Mouse (Mus musculus) cerebellum, adult 9-10 months (tissue): ENCODE measurements around the gene Shc1.

ENCODE experiments used
- DNase-seq: peaks from one replicate; pipeline ENCODE4 v3.0.0; 2022

Gene Shc1

GRCm38 (mm10) chr3:89390699-89391662 lies 27.3 kb upstream of the Shc1 start:
- peak; percentile 77 for DNase-seq

GRCm38 (mm10) chr3:89391663-89392511 lies 26.4 kb upstream of the Shc1 start:
- peak; percentile 70 for DNase-seq

GRCm38 (mm10) chr3:89392871-89393311 lies 25.4 kb upstream of the Shc1 start:
- DNase-seq = peak; percentile 73

DNA sequence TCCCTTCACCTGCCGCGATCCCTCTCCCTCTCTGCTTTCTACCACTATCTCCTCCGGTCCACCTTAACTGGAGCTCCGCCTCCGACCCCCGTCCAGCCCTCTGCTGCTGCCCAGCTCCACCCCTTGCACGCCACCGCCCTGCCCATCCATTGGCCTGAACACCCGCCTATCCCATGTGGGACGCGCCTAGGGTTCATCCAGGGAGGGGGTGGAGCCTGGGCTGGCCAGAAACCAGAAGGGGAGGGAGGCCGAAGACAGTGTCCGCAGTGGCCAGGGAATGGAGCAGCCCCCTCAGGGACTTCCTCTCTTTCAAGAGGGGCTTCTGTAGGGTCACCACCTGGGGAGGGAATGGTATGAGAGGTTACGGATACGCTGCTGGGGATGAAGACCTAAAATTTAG lies 24.6 kb upstream of the Shc1 start:
- peak; percentile 99 for DNase-seq

GRCm38 (mm10) chr3:89394006-89394893 lies 24.0 kb upstream of the Shc1 start, which contains the start of gene Zbtb7b:
Zbtb7b (minus strand) TSS chr3:89394776.
- DNase-seq = peak; percentile 92

DNA sequence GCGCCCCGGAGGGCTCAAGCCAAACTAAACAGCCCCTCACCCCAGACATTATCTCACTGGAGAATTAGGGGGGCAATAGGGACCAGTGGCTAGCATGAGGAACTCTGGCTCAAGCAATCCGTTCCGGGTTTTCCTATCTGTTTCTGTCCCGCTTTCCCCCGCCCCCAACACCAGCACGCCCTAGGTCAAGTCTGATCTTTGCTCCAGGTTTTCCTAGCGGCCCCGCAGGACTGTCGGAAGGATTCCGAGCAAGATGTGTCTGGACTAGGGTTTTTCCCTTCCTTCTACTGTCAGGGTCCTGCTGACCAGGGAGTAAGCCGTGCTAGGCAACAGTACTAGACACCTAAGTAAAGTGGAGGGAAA lies 23.4 kb upstream of the Shc1 start:
- DNase-seq = peak; percentile 91

GRCm38 (mm10) chr3:89395419-89395805 lies 22.8 kb upstream of the Shc1 start:
- peak; percentile 72 for DNase-seq

DNA sequence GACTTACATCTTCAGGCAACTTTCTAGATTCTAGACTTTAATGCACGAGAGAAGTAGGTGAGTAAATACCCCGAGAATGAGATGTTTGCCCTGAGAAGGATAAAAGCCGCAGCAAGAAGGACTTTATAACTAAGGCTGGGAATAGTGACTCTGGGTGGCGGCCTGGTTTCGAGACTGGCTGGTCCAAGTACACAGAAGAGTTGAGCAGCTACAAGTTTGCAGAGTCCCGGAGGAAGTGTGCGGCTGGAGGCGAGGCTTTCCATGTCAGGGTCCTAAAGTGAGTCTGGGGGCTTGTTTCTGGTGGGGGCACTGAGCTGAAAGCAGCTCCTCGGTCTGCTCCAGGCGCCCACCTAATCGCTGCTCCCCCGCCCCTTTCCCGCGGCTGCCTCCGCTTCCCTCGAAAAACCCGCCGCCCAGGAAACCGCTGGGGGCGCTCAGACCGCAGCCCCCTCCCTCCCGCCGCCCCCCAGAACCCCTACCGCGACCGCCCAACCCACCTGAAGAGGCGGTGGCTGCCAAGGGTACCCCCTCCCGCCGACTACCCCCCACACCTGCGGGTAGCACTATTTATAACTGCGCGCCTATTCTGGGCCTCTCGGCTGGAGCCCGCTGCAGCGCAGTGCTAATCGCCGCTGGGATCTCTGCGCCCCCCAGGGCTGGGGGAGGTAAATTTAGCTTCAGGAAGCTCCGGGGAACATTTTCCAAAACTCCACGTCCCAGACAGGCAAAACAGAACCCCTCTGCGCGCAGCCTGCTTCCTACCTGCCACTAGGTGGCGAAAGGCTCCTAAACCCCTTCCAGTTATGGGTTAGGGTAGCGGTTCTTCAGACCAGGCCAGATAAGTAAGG lies 22.2 kb upstream of the Shc1 start:
- DNase-seq = peak; percentile 83

DNA sequence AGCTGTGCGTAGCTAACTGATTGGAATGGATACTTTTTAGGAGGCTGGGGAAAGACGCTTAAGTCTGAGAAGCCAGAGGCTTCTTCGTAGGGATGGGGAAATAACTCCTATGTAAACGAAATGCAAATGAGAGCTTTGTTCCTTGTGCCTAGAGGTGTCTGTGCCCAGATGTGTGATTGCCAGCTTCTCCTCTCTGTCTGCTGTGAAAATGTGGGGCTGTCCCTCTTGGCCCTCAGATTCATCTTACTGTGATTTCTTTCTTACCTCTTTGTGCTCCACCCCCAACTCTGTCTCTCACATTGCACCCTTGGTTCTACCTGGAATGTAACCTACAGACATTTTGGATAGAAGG lies 21.6 kb upstream of the Shc1 start:
- no peak for DNase-seq

DNA sequence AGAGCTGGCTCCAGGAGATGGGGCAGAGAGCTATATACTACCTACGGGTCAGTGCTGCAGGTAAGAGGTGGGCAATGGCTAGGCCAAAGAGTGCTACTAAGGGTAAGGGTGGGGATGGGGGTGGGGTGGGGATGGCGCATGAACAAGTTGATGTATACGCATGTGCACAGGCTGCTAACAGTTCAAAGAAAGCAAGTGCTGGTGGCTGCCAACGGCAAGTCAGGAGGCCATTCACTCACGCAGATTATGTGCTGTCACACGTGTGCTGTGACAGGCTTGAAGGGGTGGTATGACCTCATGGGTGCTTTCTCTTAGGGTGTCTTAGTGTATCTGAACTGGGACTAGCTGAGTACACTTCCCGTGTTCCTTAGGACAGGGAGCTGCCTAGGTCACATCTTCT lies 16.9 kb upstream of the Shc1 start:
- DNase-seq = no peak

- DNase-seq = no peak
These were observed 15.6 kb upstream of the Shc1 start, which contains the start of gene Lenep for GRCm38 (mm10) chr3:89402693-89403092. Lenep (minus strand) TSS chr3:89402793.

GRCm38 (mm10) chr3:89406887-89407286 lies 11.4 kb upstream of the Shc1 start:
- DNase-seq = no peak

- no peak for DNase-seq
These were observed 9.8 kb upstream of the Shc1 start for GRCm38 (mm10) chr3:89408448-89408847.

DNA sequence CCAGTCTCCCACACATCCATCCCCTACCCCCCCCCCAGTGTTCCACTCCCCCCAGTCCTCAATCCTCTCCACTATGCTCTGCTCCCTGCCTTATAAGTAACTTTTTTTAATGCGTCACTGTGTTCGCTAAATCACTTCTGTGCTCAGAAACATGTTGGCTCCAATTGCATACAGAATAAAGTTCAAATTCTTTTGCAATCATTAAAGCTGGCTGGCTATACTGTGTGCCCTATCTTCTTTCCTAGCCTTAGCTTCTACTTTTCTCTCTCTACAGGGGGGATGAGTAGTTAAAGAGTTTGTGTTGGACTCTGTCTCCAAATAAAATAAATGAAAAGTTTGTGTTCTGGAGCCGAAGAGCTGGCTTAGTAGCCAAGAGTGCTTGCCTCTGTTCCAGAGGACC lies 8.5 kb upstream of the Shc1 start:
- DNase-seq = no peak

- no peak for DNase-seq
These were observed 7.4 kb upstream of the Shc1 start for GRCm38 (mm10) chr3:89410864-89411263.

- DNase-seq = peak; percentile 100
These were observed 6.5 kb upstream of the Shc1 start, which contains the start of gene Flad1 for GRCm38 (mm10) chr3:89411490-89412393. Flad1 (minus strand) TSS chr3:89411870.

GRCm38 (mm10) chr3:89416158-89416557 lies 2.1 kb upstream of the Shc1 start:
- DNase-seq = no peak

GRCm38 (mm10) chr3:89417131-89417530 lies 1.1 kb upstream of the Shc1 start:
- no peak for DNase-seq

DNA sequence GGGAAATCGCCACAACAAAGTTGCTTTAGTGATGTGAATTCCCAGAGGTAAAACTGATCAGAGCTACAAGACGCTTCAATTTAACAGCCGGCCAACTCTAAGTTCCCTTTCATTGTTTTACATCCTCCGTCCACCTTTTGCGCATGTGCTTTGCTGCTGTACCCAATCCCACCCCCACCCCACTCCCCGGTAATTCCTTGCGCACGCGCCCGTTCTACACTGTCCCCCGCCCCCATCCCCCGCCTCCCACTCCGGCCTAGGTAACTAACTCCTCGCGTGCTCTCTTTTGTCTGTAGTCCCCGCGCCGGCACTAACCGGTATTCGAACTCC lies 438 bp upstream of the Shc1 start:
- no peak for DNase-seq

DNA sequence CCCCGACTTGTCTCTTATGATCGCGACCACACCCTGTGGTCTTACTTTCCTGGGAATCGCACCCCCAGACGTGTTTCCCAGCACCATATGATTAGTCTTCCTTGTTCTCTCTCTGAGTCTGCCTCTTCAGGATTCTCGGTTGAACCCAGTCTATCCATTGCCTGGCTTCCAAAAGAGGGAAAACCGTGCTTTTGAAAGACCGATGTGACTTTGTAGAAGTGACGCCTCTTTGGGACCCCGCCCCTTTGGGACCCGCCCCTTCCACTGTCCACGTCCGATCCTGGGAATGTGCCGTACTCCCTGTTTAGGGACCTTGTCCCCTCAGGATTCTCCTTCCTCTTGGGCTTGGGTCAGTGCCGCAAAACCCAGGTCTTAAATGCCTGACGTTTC lies 613 bp downstream of the Shc1 start:
- no peak for DNase-seq

- DNase-seq = no peak
These were observed 1.3 kb downstream of the Shc1 start for GRCm38 (mm10) chr3:89419571-89419970.
